Mouse (Mus musculus): Measurements from ENCODE around the gene Itk.

- TF ChIP-seq CTCF (IDR thresholded peaks at IDR 0.05; ENCODE audit: borderline replicate concordance, extremely low read depth, insufficient read depth, insufficient read length): no peak
- TF ChIP-seq POLR2A (IDR thresholded peaks at IDR 0.05; ENCODE audit: borderline replicate concordance, extremely low read depth, insufficient read depth, insufficient read length, poor library complexity, severe bottlenecking): no peak
Observed at GRCm38 (mm10) chr11:46308271-46308974, 80.9 kb downstream of the Itk start.
